Comparison of ENCODE assay signal across 18 mouse cellular contexts in the genomic region with DNA sequence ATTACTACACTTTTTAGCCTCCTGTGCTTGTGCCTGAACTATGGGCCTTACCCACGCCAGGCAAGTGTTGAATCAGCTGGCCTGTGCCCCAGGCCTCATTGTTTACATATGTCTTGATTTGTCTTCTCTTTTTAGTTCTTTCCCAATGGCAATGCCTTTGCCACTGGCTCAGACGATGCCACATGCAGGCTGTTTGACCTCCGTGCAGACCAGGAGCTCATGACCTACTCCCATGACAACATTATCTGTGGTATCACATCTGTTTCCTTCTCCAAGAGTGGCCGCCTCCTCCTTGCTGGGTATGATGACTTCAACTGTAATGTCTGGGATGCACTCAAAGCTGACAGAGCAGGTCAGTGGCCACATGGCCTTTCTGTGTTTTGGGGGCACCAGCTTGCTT. TPM values are rescaled to one million over a fixed set of nuclear protein-coding genes. Genes with fewer than 3 reads are reported as not detected.
DNase-seq lines count a peak whose midpoint lies in the region; ATAC-seq and TF ChIP-seq lines count a peak whose summit lies in the region.
"Had no signal": no experiment of that assay in that cellular context is flagged by ENCODE, and none has a peak within 500 bp of the region (broad histone marks: within the 10 kb centered on the region; RNA-seq: fewer than 3 reads in every experiment).

No protein-coding gene starts in this region.

- WGBS in cerebellum, adult 2 months: 80% methylated on average over 4 of the region's 4 CpGs
- WGBS in liver, postnatal 0 days (ENCODE audit: insufficient replicate concordance): 43% methylated on average over 4 of the region's 4 CpGs

- TF ChIP-seq EP300 in liver, postnatal 0 days (IDR thresholded peaks at IDR 0.05; ENCODE audit: low read depth): no peak

- no peak overlapping the region for H3K4me2 ChIP-seq in liver, postnatal 0 days (ENCODE audit: low read depth, low read length)
- H3K4me2 ChIP-seq: forebrain, embryonic 13.5 days; hindbrain, embryonic 14.5 days; kidney, embryonic 15.5 days had no signal

- no peak for TF ChIP-seq CTCF in cerebellum, adult 2 months (IDR thresholded peaks at IDR 0.05; ENCODE audit: borderline replicate concordance, insufficient read depth, low read depth, low read length)
- TF ChIP-seq CTCF in liver, postnatal 0 days (IDR thresholded peaks at IDR 0.05; ENCODE audit: low read depth): no peak

- H3K9ac ChIP-seq in liver, postnatal 0 days (replicated peaks): no peak overlapping the region
- H3K9ac ChIP-seq: forebrain, embryonic 13.5 days; hindbrain, embryonic 14.5 days; kidney, embryonic 15.5 days had no signal

- no peaks in the 10 kb centered on the region for H3K27me3 ChIP-seq in cerebellum, adult 2 months (ENCODE audit: control insufficient read depth, insufficient read depth, low read length)
- no peaks in the 10 kb centered on the region for H3K27me3 ChIP-seq in megakaryocyte, embryonic 14.5 days (replicated peaks)
- no peaks in the 10 kb centered on the region for H3K27me3 ChIP-seq in liver, postnatal 0 days (ENCODE audit: insufficient read depth, low read length)
- H3K27me3 ChIP-seq: forebrain, embryonic 13.5 days; kidney, embryonic 15.5 days had no signal

- TF ChIP-seq POLR2A in cerebellum, adult 2 months (IDR thresholded peaks at IDR 0.05; ENCODE audit: borderline replicate concordance, insufficient read depth, low read length): no peak

- no peak for DNase-seq in cerebellum, adult 2 months
- DNase-seq in cerebellum, postnatal 4 days (ENCODE audit: low spot score in 2 of 2): no peak
- no peak for DNase-seq in liver, postnatal 0 days
- DNase-seq in spleen, postnatal 36 days (ENCODE audit: low spot score in 2 of 2): no peak
- no peak for DNase-seq in adrenal gland, adult 2 months
- DNase-seq in lung, postnatal 25 days (ENCODE audit: low spot score): no peak
- DNase-seq: cerebellum, postnatal 10 days; heart, postnatal 36 days; kidney, postnatal 4 days; retina, postnatal 1 day; right cerebral cortex, postnatal 4 days; thymus, postnatal 36 days had no signal

- no peak for ATAC-seq in megakaryocyte, adult 5-6 weeks (ENCODE audit: poor library complexity, severe bottlenecking)
- ATAC-seq in liver, postnatal 0 days: peak; percentile 55
- ATAC-seq: forebrain, embryonic 13.5 days had no signal

- H3K9me3 ChIP-seq in megakaryocyte, embryonic 14.5 days: no peaks in the 10 kb centered on the region
- no peaks in the 10 kb centered on the region for H3K9me3 ChIP-seq in liver, postnatal 0 days (ENCODE audit: low read length)
- H3K9me3 ChIP-seq: forebrain, embryonic 13.5 days; kidney, embryonic 15.5 days; midbrain, embryonic 10.5 days had no signal

- H3K27ac ChIP-seq in cerebellum, adult 2 months (ENCODE audit: insufficient read depth, low read length): peak overlapping the region; percentile 72
- no peak overlapping the region for H3K27ac ChIP-seq in liver, postnatal 0 days (ENCODE audit: low read depth)
- H3K27ac ChIP-seq: forebrain, embryonic 13.5 days; hindbrain, embryonic 14.5 days; kidney, embryonic 15.5 days; midbrain, embryonic 10.5 days had no signal

- H3K4me3 ChIP-seq in cerebellum, adult 2 months (replicated peaks; ENCODE audit: insufficient read depth, low read depth, low read length): no peak overlapping the region
- H3K4me3 ChIP-seq in megakaryocyte, embryonic 14.5 days (replicated peaks): peak overlapping the region; percentile 42
- no peak overlapping the region for H3K4me3 ChIP-seq in liver, postnatal 0 days (ENCODE audit: low read depth, low read length)
- H3K4me3 ChIP-seq: forebrain, embryonic 13.5 days; kidney, embryonic 15.5 days; midbrain, embryonic 10.5 days had no signal

- peaks cover 99% of the 10 kb centered on the region for H3K36me3 ChIP-seq in megakaryocyte, embryonic 14.5 days (replicated peaks; ENCODE audit: low read length)
- H3K36me3 ChIP-seq in liver, postnatal 0 days (replicated peaks; ENCODE audit: insufficient read depth, low read length): peaks cover 64% of the 10 kb centered on the region

- H3K4me1 ChIP-seq in cerebellum, adult 2 months (ENCODE audit: control insufficient read depth, insufficient read depth, low read length): peaks cover 27% of the 10 kb centered on the region
- H3K4me1 ChIP-seq in megakaryocyte, embryonic 14.5 days: peaks cover 65% of the 10 kb centered on the region
- peaks cover 14% of the 10 kb centered on the region for H3K4me1 ChIP-seq in liver, postnatal 0 days (ENCODE audit: insufficient read depth)
- H3K4me1 ChIP-seq: forebrain, embryonic 13.5 days; midbrain, embryonic 10.5 days had no signal

RNA-seq across cellular contexts. Expression of a gene that starts 7.3 kb away (rescaled TPM):
- polyA plus RNA-seq in cerebellum, adult 2 months (2012; rRNA removed): 59.0 and 60.2 TPM in 2 replicates
- 38.7 and 54.4 TPM in 2 replicates for polyA plus RNA-seq in megakaryocyte, embryonic 14.5 days (2012; ENCODE audit: insufficient read depth, low replicate concordance)
- total RNA-seq in megakaryocyte, adult 5-6 weeks (2015): 205 and 220 TPM in 2 replicates
- total RNA-seq in megakaryocyte, adult 5-6 weeks (2017): 180 and 208 TPM in 2 replicates
- 50.1 and 55.5 TPM in 2 replicates for polyA plus RNA-seq in liver, postnatal 0 days (2015; fragmentation: Nextera tagmentation; extraction: Ambion mirVana)
- total RNA-seq in adrenal gland, adult 2 months (2021): 100 to 1,000 TPM; 184 to 322 TPM
- polyA plus RNA-seq in adrenal gland, adult 2 months (2012; rRNA removed): 297 and 390 TPM in 2 replicates

RNA-seq across cellular contexts. Expression of a gene that starts 46.3 kb away (rescaled TPM):
- polyA plus RNA-seq in cerebellum, adult 2 months (2012; rRNA removed): 20.3 and 20.5 TPM in 2 replicates
- polyA plus RNA-seq in megakaryocyte, embryonic 14.5 days (2012; ENCODE audit: insufficient read depth, low replicate concordance): 0.17 and 0.60 TPM in 2 replicates
- total RNA-seq in megakaryocyte, adult 5-6 weeks (2015): 10.1 and 18.8 TPM in 2 replicates
- total RNA-seq in megakaryocyte, adult 5-6 weeks (2017): 8.7 and 12.8 TPM in 2 replicates
- 5.4 and 5.6 TPM in 2 replicates for polyA plus RNA-seq in liver, postnatal 0 days (2015; fragmentation: Nextera tagmentation; extraction: Ambion mirVana)
- total RNA-seq in adrenal gland, adult 2 months (2021): 10 to 100 TPM; 33.6 to 35.9 TPM
- 17.5 and 29.6 TPM in 2 replicates for polyA plus RNA-seq in adrenal gland, adult 2 months (2012; rRNA removed)
